In genomic region chr11:4746733-4747132, GRCm38 (mm10) we compare ENCODE assay signal across 8 mouse cellular contexts. TPM values are rescaled to one million over a fixed set of nuclear protein-coding genes. Genes with fewer than 3 reads are reported as not detected.
DNase-seq lines count a peak whose midpoint lies in the region; ATAC-seq and TF ChIP-seq lines count a peak whose summit lies in the region.

Cabp7 (minus strand) TSS chr11:4746778.

- H3K4me1 ChIP-seq in heart, embryonic 11.5 days (ENCODE audit: control insufficient read depth, insufficient read depth, low read length), result peaks cover 11% of the 10 kb centered on the region
- peaks cover 16% of the 10 kb centered on the region for H3K4me1 ChIP-seq in testis, adult 2 months (ENCODE audit: control insufficient read depth, insufficient read depth, low read length)
- H3K4me1 ChIP-seq in limb, embryonic 14.5 days (ENCODE audit: control insufficient read depth, insufficient read depth, low read length), result peaks cover 5% of the 10 kb centered on the region; the same call in 1 of the 2 replicates
- peaks cover 9% of the 10 kb centered on the region; the same call in 1 of the 2 replicates for H3K4me1 ChIP-seq in stomach, embryonic 16.5 days (ENCODE audit: control insufficient read depth, insufficient read depth, low read length)

- H3K4me3 ChIP-seq in heart, embryonic 11.5 days (ENCODE audit: low read depth, low read length), result peak within 1 kb of the TSS; percentile 57
- H3K4me3 ChIP-seq in testis, adult 2 months (ENCODE audit: control insufficient read depth, low read depth, low read length), result peak within 1 kb of the TSS; percentile 8; the same call in 1 of the 2 replicates
- H3K4me3 ChIP-seq in limb, embryonic 14.5 days (replicated peaks; ENCODE audit: low read length), result peak within 1 kb of the TSS; percentile 47
- H3K4me3 ChIP-seq in stomach, embryonic 16.5 days (replicated peaks; ENCODE audit: low read length), result peak within 1 kb of the TSS; percentile 49

- peaks cover 91% of the 10 kb centered on the region for H3K27me3 ChIP-seq in heart, embryonic 11.5 days (ENCODE audit: control insufficient read depth, insufficient read depth, low read length)
- H3K27me3 ChIP-seq in testis, adult 2 months (ENCODE audit: control insufficient read depth, insufficient read depth, low read length), result peaks cover 2% of the 10 kb centered on the region; the same call in 1 of the 2 replicates
- peaks cover 66% of the 10 kb centered on the region for H3K27me3 ChIP-seq in limb, embryonic 14.5 days (ENCODE audit: control insufficient read depth, insufficient read depth, low read length)
- H3K27me3 ChIP-seq in stomach, embryonic 16.5 days (ENCODE audit: control insufficient read depth, insufficient read depth, low read length), result peaks cover 77% of the 10 kb centered on the region

- no peaks in the 10 kb centered on the region for H3K36me3 ChIP-seq in heart, embryonic 11.5 days (ENCODE audit: control insufficient read depth, insufficient read depth, low read length)
- H3K36me3 ChIP-seq in testis, adult 2 months (ENCODE audit: control insufficient read depth, insufficient read depth, low read length), result no peaks in the 10 kb centered on the region
- H3K36me3 ChIP-seq in limb, embryonic 14.5 days (ENCODE audit: control insufficient read depth, insufficient read depth, low read length), result no peaks in the 10 kb centered on the region
- H3K36me3 ChIP-seq in stomach, embryonic 16.5 days (ENCODE audit: control insufficient read depth, insufficient read depth, low read length), result no peaks in the 10 kb centered on the region

- H3K4me2 ChIP-seq in heart, embryonic 11.5 days, result peak within 1 kb of the TSS; percentile 94
- peak within 1 kb of the TSS; percentile 95 for H3K4me2 ChIP-seq in limb, embryonic 14.5 days (replicated peaks; ENCODE audit: low read depth, low read length, severe bottlenecking)
- H3K4me2 ChIP-seq in stomach, embryonic 16.5 days (ENCODE audit: low read depth, low read length), result peak within 1 kb of the TSS; percentile 85

- intact Hi-C loops in heart, postnatal 25 days (cut with DNase I), result no loop called here

- ATAC-seq in heart, embryonic 11.5 days (replicated peaks; ENCODE audit: insufficient number of reproducible peaks, low FRiP score, low TSS enrichment), result no peak
- no peak for ATAC-seq in limb, embryonic 14.5 days (ENCODE audit: low FRiP score, low read depth)
- ATAC-seq in stomach, embryonic 16.5 days (ENCODE audit: insufficient read depth, low FRiP score), result no peak

- H3K9ac ChIP-seq in heart, embryonic 11.5 days (ENCODE audit: low read depth, low read length), result peak within 1 kb of the TSS; percentile 2; the same call in 1 of the 2 replicates
- H3K9ac ChIP-seq in limb, embryonic 14.5 days (ENCODE audit: low read depth, low read length, severe bottlenecking), result peak within 1 kb of the TSS; percentile 31; the same call in 1 of the 2 replicates
- H3K9ac ChIP-seq in stomach, embryonic 16.5 days (ENCODE audit: low read length), result peak within 1 kb of the TSS; percentile 26

- no peak for DNase-seq in heart, postnatal 25 days (ENCODE audit: low spot score)
- no peak for DNase-seq in testis, postnatal 10 days (ENCODE audit: low spot score)
- DNase-seq in limb, embryonic 14.5 days (ENCODE audit: low spot score), result no peak
- DNase-seq in right cerebral cortex, adult 2 months (ENCODE audit: low spot score in 2 of 2), result no peak
- no peak for DNase-seq in frontal cortex, postnatal 10 days (ENCODE audit: low spot score in 2 of 2)

- WGBS in heart, embryonic 11.5 days (ENCODE audit: insufficient replicate concordance), result 0% methylated on average over 28 of the region's 73 CpGs
- 0% methylated on average over 1 of the region's 73 CpGs for WGBS in limb, embryonic 14.5 days
- WGBS in stomach, embryonic 16.5 days, result 0% methylated on average over 30 of the region's 73 CpGs

- no peak within 1 kb of the TSS for H3K27ac ChIP-seq in heart, embryonic 11.5 days (ENCODE audit: low read depth, low read length)
- no peak within 1 kb of the TSS for H3K27ac ChIP-seq in testis, adult 2 months (ENCODE audit: control insufficient read depth, insufficient read depth, low read depth, low read length)
- no peak within 1 kb of the TSS for H3K27ac ChIP-seq in limb, embryonic 14.5 days (replicated peaks; ENCODE audit: low read depth, low read length)
- no peak within 1 kb of the TSS for H3K27ac ChIP-seq in stomach, embryonic 16.5 days (ENCODE audit: low read length)

- TF ChIP-seq POLR2A in testis, adult 2 months (IDR thresholded peaks at IDR 0.05; ENCODE audit: control insufficient read depth, low read depth, low read length), result no peak
- TF ChIP-seq POLR2A in limb, embryonic 14.5 days (IDR thresholded peaks at IDR 0.05; ENCODE audit: borderline replicate concordance, extremely low read depth, insufficient read depth, insufficient read length), result no peak

- H3K9me3 ChIP-seq in heart, embryonic 11.5 days (replicated peaks; ENCODE audit: control insufficient read depth, low read length), result no peaks in the 10 kb centered on the region
- no peaks in the 10 kb centered on the region for H3K9me3 ChIP-seq in limb, embryonic 14.5 days (ENCODE audit: control insufficient read depth, low read length)
- no peaks in the 10 kb centered on the region for H3K9me3 ChIP-seq in stomach, embryonic 16.5 days (replicated peaks; ENCODE audit: control insufficient read depth, low read length)

- TF ChIP-seq CTCF in testis, adult 2 months (IDR thresholded peaks at IDR 0.05; ENCODE audit: control insufficient read depth, insufficient read depth, insufficient replicate concordance, low read depth, low read length), result no peak

RNA-seq across cellular contexts. Expression of gene Cabp7, which starts in this region (rescaled TPM):
- polyA plus RNA-seq in heart, embryonic 11.5 days (2014; fragmentation: Nextera tagmentation; extraction: Ambion mirVana), result 0.10 and 0.14 TPM in 2 replicates
- total RNA-seq in heart, postnatal 25 days (2021), result not detected
- 0.07 and 0.10 TPM in 2 replicates for polyA plus RNA-seq in testis, adult 2 months (2012; rRNA removed)
- 0.10 and 0.14 TPM in 2 replicates for polyA plus RNA-seq in limb, embryonic 14.5 days (2012; rRNA removed)
- 0.12 and 0.17 TPM in 2 replicates for polyA plus RNA-seq in limb, embryonic 14.5 days (2014; fragmentation: Nextera tagmentation; extraction: Ambion mirVana)
- polyA plus RNA-seq in stomach, embryonic 16.5 days (2015; fragmentation: Nextera tagmentation; extraction: Ambion mirVana), result 0.15 and 0.27 TPM in 2 replicates
